Mouse (Mus musculus): ENCODE data around the gene Olfr985.

Olfr985 gene

DNA sequence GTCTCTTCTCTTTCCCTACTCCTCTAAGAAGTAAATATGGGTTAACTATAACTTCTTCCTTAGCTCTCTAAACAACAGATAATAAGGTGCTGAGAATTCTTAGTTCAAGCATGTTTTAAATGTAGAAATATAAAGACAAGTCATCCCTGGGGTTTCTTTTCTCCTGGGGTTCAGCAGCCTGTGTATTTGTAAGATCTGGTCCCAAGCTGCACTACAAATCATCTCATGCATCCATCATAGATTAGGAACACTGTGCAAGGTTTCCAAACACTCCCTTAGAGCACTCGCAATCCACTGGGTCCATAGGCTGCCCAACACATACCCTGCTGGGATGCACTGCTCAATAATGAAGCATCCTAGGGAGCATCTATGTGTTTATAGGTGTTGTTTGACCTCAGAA, at the start of gene Olfr985:
Gene Olfr985, minus strand, starts transcription at position 101 of the 400 bp plus-strand sequence.
- no peak for DNase-seq (ENCODE audit: low spot score in 2 of 2)

DNA sequence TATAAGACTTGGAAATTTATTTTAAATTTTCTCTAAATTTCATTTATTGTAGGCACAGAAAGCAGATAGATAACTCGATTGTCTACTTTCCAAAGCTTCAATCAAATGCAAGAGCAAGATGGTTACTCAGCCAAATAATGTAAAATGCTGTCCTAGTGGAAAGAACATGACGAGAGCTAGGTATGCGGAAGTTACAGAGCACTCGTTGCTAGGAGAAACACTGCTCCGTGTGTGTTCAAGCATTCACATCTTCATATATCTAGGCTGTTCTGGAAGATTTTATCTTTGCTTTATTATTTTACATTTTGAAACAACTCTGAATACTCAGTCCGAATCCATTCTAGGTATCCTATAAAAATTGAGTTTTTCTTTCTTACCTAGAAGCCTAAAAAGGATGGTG, 47.0 kb upstream of the Olfr985 start:
- DNase-seq (ENCODE audit: low spot score in 2 of 2): no peak

DNA sequence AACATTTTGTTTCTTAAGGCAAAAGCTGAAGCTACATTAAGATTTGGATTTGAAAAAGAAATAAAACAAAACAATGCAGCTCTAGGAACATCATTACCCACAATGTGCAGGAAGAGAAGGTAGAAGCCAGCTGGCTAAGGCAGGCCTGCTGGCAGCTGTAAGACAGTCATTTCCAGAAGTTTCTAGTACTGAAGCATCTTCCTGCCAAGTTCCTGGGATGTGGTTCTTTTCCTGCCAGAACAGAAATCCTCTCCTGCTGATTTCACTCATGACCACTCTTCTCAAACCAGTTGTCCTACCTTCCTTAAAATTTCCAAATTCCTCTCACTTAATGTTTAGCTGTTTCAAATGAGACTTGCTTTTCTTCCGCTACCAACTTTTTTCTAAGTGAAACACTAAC, 36.5 kb upstream of the Olfr985 start:
- peak in 1 of 2 experiments; percentile 25 for DNase-seq (ENCODE audit: low spot score in 2 of 2)

DNA sequence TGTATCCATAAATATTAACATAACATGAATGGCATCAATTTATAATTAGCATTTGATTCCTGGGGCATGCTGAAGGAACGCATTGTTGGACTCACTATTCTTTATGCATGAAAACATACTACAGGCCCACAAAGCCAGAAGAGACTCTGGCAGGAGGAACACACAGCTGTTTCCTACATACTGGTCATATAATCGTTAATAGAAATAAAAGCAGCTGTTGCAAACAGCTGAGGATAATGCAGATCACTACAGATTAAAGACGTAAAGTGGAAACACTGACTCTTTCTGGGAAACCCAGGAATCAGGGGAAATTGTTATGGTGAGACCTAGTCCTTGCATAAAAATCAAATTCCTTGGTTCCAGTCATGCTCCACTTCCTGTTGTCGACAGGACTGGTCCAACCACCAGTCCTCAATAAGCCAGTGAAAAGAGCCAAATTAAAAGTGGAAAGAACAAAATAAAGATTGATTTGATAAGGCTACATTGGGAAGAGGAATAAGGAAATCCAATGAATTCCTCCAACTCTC, 25.2 kb upstream of the Olfr985 start:
- no peak for DNase-seq (ENCODE audit: low spot score in 2 of 2)

DNA sequence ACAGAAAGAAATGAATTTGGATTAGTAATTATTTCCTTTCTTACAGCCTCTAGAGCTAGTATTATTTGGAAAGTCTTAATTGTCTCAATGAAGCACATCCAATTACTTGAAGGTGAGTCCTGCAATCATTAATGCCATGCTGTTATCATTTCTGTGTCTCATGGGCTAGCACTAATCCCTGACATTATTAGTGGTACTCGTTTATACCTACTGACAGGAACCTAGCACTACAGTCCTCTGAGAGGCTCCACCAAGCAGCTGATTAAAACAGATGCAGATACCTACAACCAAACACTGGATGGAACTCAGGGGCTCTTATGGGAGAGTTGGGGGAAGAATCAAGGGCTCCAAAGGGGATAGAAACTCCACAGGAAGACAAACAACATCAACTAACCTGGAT, 11.6 kb upstream of the Olfr985 start:
- DNase-seq (ENCODE audit: low spot score in 2 of 2): no peak

DNA sequence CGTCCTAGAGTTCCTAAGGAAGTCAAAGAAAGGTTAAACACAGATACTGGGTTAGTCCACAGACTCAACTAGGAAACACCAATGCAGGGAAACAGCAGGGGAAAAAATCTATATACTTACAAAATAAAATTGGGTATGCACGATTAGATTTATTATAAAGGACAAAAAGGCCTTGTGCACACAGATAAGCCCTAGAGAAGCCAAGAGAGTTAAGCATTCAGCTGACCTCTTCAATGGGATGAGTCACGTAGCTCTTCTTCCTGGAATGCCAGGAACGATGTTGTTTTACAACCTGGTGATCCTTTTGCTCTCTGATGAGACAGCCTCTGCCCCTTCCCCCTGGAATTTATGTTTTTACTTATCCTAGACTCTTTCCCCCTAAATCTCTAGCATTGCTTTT, 9.5 kb upstream of the Olfr985 start:
- no peak for DNase-seq (ENCODE audit: low spot score in 2 of 2)

DNA sequence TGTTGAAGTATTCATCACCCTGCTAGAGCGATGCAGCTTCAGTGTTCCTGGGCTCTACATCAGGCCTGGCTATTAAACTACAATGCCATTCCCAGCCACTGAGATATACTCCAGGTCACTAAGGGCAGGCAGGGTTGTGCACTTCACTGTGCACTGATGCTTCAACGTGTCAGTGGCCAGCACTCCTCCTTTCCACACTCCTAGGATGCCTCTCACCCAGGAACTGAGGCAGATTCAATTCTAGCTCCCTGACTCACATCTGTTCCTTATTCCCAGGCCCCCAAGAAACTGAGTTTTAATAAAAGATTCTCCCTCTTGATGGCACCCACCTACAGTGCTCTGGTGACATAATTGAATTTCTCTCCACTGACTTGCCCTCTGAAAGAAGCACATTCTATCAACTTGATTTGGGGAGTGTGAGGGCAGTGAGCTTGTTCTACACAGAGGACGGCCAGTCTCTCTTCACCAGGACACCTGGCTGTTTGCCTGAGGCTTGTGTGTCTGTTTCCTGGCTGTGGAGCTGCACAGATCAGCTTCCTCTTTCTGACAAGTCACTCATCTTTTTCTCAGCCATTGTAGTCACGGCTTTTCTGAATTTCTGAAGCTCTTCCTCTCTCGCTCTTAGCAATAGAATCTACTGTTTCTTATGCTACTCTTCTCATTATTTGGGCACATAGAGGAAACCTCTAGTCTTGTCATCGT, 7.2 kb upstream of the Olfr985 start:
- no peak for DNase-seq (ENCODE audit: low spot score in 2 of 2)

DNA sequence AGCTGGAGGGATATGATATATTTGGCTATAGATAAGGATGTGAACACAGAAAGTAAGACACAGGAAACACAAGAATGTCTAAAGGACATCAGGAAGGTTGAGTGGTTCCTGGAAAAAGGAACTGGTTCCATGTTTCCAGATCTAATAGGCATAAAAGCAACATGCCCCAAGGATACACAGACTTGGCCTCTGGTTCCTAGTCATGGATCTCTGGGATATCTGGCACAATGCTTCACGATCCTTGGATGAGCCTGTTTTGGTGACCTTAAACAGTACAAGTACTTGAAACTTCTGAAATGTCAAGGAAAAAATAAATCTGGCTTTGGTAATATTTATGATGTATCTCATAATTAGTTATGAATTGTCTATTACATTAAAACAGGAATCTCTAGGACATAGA, 572 bp upstream of the Olfr985 start:
- no peak for DNase-seq (ENCODE audit: low spot score in 2 of 2)

DNA sequence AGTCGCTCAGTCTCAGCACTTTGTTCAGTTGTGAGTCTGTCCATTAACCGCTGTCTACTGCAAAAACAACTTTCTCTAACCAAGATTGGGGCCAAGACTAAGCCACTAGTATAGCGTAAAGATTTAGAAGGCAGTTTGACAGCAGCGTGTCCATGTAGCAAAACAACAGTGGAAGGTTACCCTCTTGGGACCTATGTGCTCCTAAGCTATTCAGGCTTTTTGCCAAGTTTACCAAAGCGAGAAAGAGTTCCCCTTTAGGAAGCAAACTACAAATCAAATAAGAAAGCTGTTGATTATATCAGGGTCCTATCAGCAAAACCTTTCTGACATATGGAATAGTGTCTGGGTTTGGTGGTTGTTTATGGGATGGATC, 12.7 kb downstream of the Olfr985 start:
- no peak for DNase-seq (ENCODE audit: low spot score in 2 of 2)

DNA sequence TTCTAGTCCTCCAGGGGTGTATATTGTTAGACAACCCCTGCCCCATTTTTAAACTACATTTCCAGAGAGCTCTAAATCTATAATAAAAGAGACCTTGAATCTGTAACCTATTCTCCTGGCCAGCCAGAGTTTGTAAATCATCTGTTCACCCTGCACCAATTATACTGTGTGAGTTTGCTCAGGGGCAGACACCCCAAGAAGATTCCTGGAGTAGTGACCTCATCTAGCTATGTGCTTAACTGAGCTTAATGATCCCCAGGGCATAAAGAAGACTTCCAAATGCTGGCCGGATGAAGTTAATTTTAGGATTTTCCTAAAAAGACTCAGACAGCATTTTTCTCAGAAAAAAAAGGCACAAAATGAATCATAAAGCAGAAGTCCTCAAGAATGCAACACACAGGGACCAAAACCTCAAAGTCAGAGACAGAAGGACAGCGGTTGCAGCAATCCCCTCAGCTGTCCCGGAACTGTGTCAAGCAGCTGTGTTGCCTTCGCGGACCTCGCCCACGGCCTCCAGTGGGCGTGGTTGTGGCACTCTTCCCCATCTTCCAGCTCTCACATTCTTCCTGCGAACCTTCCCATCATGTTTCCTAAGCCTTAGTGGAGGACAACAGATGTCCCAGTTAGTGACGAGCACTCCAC, 13.2 kb downstream of the Olfr985 start:
- DNase-seq (ENCODE audit: low spot score in 2 of 2): peak; percentile 26 to 31

DNA sequence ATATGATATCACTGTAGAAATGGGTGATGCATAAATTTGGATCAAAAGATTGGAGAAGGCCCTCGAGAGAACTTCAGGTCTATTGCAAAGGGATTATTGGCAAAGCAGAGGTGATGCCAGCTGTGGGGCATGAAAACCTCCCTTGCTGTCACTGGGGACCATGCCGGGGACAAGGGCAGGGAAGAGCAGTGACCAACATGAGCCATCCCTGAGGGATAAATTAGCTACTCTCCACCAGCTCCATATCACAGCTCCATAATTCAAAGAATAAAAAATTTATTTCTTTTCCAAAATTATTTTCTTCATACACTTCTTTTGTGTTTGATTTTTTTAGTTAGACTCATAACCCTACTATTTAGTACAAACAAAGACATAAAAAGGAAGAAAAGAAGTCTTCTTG, 15.9 kb downstream of the Olfr985 start, which contains the start of gene Olfr984:
Gene Olfr984, minus strand, starts transcription at position 101 of the 400 bp plus-strand sequence.
- no peak for DNase-seq (ENCODE audit: low spot score in 2 of 2)

DNA sequence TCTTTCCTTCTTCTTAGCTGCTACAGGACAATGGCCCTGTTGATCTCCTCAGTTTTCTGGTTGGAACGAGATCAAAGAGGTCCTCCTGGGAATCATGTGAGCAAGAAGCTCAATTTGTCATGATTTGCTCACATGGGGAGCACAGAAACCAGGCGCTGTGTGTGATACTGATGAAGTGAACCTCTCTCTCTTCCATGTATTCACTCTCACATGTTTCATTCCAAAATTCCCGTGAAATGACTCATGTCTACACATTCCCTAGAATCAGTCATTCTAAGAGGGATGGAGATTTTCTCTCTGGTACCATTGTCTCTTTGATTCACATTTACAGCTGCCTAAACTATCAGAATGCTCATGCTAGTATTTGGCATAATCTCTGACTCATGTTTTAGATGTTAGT, 35.2 kb downstream of the Olfr985 start:
- DNase-seq (ENCODE audit: low spot score in 2 of 2): no peak

DNA sequence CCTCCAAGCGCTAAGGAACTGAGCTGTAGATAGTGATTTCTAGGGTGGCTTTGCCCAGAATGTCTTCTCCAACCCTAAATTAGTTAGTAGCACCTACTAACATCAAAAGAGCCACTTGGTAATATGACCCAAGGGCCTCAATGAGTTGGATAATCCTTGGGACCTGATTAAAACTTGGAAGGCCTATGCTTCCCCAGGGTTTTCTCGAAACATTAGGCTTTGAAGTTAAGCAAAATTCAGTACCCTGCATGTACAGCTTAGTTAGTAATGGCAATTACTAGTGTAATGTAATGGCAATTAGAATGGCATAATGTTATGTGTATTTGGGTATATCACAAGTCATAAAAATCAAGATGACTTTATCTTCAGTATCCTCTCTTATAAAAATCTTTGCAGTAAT, 36.5 kb downstream of the Olfr985 start, which contains the start of gene Olfr983:
Gene Olfr983, minus strand, starts transcription at position 101 of the 400 bp plus-strand sequence.
- no peak for DNase-seq (ENCODE audit: low spot score in 2 of 2)

All from right cerebral cortex, postnatal 10 days (tissue).